Mouse (Mus musculus): ENCODE results near the gene Etfdh.

Gene Etfdh

DNA sequence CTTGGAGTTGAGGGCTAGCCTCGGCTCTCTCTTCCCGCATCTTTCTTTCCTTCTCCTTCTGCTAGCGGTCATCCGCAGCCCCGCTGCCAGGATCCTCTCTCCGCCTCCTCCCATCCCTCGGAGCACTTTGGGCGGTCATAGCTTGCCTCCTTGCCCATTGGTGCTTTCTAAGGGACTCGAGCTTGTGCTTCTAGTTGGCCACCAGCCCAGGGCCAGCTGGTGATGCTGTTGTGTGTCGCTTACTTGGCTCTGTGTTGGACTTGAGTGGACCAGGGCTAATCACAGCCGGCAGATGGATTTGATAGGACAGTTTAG, at the start of gene Etfdh:
Gene Etfdh, minus strand, starts transcription at position 85 of the 315 bp plus-strand sequence.
- in situ Hi-C loops (cut with MboI, MseI) = no loop called here

DNA sequence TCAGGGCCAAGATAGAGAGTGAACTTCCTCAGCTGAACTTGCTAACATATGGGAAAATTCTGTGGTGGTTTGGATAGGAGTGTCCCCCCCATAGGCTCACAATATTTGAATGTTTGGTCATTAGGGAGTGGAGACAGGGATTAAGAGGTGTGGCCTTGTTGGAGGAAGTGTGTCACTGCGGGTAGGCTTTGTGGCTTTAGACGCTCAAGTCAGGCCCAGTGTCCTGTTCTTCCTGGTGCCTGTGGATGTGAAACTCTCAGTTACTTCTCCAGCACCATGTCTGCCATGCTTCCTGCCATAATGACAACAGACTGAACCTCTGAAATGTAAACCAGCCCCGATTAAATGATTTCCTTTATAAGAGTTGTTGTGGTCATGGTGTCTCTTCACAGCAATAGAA, 47.1 kb upstream of the Etfdh start:
- in situ Hi-C loops (cut with MboI, MseI) = loop anchor here (10.0 kb wide), 1 partner anchor 1852 kb away; no protein-coding TSS in a partner anchor

DNA sequence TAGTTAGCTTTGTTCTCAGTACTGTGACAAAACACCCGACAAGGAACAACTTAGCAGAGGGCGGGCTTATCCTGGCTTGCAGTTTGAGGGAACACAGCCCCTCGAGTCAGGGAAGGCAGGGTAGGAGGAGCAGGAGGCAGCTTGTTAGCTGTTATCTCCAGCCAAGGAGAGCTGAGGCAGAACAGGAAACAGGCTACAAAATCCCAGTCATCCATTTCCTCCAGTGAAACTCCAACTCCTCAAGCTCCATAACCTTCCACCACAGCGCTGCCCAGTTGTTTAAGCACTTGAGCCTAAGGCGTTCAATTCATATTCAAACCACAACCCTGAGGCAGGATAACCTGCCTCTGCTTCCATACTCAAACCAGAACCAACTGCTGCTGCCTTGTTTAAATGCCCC, 45.3 kb upstream of the Etfdh start:
- in situ Hi-C loops (cut with MboI, MseI) = loop anchor here (10.0 kb wide), 1 partner anchor 1850 kb away; no protein-coding TSS in a partner anchor

DNA sequence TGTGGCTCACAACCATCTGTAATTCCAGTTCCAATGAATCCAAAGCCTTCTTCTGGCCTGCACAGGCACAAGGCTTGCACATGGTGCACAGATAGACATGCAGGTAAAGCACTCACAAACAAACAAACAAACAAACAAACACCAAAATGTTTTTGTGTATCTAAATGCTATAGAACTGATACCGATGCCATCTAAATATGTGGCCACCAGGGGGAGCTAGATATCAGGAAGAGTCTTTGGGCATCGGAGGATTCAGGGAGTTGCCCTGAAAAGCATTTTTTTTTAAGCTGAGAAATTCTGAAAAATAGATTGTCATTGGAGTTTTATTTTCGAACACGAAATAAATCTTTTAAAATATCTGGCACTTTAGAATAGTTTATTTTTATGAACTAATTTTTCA, 43.8 kb upstream of the Etfdh start:
- in situ Hi-C loops (cut with MboI, MseI) = loop anchor here (10.0 kb wide), 1 partner anchor 1848 kb away; no protein-coding TSS in a partner anchor

DNA sequence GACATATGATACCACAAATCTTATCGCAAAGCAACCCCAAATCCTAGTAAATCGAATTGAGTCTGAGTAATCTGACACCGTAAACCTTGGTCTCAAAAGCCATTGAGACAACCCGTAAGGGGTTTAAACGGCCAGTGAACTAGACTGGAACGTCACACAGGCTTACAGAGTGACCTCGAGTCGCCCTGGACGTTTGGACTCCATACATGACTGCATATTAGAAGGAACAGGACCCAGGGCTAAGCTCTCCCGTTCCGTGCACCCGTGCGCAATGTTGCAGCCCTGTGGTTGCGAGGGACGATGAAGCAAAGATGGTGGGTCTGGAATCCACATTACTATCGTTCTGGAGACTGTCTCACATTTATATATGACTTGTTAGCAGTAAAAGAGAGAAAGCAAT, 42.9 kb upstream of the Etfdh start:
- in situ Hi-C loops (cut with MboI, MseI) = loop anchor here (10.0 kb wide), 1 partner anchor 1847 kb away; no protein-coding TSS in a partner anchor

DNA sequence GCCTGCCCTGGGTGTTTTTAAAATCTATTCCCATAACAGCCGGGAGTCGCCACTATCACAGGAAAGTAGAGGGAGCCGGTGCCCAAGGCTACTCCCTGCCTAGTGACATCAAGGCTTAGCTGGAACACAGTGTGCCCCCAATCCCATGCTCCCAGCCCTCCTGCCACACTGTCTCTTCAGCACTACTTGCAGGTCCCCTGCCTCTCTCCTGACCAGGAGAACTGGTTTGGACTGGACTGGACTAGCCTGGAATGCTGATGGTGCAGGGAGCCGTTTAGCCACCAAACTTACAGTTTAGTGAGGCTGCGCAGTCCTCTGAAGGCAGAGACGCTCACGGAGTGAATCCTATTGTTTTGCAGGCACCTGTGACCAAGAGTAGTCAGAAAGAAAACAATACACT, 41.3 kb upstream of the Etfdh start:
- in situ Hi-C loops (cut with MboI, MseI) = loop anchor here (10.0 kb wide), 1 partner anchor 1846 kb away; no protein-coding TSS in a partner anchor

DNA sequence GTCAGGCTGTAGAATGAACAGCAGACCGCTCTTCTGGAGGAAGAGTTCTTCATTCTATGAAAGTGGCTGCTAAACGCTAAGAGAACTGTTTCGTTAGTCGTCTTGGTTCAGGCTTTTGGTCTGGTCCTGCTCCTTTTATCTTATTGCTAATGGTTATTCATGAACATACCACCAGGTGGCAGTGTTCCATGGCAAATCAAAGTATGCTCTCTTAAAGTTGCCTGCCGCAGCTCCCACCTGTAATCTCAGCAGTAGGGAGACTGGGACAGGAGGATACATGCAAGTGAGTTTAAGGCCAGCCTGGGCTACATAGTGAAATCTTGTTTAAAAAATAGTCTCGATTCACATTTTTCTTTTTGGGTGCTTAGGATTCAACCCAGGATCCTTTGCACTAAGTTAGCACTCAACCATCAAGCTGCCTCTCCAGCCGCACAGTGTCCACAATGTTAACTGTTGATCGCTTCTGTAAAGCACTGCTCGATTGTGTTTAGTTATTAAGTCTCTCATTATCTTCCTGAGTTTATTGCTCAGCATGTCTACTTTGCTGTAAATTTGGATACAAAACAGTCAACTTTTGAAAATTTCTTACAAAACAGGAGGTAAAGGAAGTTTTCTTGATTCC, 35.6 kb upstream of the Etfdh start:
- in situ Hi-C loops (cut with MboI, MseI) = loop anchor here (5.0 kb wide), 1 partner anchor 147 kb away; no protein-coding TSS in a partner anchor

DNA sequence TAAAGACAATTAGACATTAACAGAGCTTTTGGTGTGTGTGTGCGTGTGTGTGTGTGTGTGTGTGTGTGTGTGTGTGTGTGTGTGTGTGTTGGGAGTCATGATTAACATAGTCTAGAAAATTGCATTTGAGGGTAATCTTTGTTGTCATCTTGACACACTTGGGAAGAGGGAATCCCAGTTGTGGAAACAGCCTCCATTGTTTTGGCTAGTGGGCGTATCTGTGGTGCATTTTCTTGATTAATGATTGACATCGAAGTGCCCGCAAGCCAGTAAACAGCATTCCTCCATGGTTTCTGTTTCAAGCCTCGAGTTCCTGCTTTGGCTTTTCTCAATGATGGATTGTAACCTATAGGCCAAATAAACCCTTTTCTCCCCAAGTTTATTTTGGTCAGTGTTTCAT, 27.4 kb upstream of the Etfdh start:
- in situ Hi-C loops (cut with MboI, MseI) = no loop called here

DNA sequence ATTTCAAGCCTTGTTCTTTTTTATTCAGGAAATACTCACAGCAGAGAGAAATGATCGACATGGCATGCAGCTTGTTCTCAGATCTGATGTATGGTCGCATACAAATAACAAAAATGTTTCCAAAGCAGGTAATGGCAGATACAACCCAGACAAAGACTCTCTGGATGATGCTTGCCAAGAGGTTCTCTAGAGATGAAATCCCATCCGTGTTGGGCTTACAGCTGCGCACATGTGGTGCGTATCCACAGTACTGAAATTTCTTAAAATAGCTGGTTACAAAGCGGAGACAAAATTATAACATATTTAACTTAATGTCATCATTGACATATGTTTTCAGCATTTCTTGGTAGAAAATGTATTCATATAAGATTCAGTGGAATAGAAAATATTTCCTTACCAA, 22.8 kb upstream of the Etfdh start:
- in situ Hi-C loops (cut with MboI, MseI) = no loop called here

DNA sequence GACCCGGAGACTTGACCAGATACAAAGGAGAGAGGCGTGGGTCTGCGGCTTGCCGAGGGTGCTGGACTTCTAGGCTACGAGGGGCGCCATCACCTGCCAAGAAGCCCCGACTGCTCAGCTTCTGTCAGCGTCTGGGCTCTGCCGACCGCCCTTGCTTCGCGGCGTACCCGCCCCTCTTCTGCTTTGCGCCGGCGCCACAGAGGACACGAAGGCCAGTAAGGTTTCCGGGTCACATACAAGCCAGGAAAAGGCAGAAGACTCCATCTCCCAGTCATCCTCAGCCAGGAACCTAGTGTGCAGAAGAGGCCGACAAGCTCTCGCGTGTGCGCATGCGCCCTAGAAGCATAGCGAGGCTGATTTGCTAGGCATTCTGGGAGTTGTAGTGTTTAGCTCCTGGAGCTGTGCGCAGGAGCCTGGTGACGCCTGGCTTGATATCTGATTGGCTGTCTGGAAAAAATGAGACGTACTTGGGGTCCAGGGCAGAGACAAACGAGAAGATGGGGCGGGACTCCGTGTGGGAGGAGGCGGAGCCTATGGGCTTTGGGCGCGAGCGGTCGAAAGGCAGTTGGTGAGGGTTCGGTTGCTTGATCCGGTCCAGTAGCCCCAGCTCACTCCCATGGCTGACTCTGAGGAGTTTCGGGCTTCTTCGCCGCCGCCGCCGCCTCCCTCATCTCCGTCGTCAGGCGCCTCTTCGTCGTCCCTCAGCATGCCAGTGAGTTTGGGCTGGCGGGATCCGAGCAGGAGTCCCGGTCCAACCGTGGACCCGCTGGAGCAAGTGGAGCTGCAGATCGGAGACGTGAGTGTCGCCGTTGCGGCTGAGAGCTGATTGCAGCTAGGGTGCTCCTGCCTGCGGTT, 512 bp downstream of the Etfdh start, which contains the start of gene 4930579G24Rik:
Gene 4930579G24Rik, plus strand, starts transcription at position 519 of the 855 bp plus-strand sequence.
- in situ Hi-C loops (cut with MboI, MseI) = no loop called here

DNA sequence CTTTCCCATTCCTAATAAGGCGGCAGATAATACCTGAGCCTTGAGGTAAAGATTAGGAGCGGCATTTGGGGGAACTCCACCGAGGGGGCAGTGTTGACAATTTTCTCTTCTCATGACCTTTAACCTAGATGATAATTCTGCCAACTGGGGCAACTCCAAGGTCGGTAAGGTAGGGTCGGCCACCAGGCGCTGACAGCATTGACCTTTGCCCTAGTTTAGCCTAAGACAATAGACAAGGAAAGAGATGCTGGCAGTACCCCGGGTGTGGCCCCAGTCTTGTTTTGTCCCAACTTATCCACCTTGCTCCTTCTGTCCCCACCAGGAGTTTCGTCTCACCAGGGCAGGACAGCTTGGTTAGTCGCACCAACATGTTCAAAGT, 1.1 kb downstream of the Etfdh start:
- in situ Hi-C loops (cut with MboI, MseI) = no loop called here

DNA sequence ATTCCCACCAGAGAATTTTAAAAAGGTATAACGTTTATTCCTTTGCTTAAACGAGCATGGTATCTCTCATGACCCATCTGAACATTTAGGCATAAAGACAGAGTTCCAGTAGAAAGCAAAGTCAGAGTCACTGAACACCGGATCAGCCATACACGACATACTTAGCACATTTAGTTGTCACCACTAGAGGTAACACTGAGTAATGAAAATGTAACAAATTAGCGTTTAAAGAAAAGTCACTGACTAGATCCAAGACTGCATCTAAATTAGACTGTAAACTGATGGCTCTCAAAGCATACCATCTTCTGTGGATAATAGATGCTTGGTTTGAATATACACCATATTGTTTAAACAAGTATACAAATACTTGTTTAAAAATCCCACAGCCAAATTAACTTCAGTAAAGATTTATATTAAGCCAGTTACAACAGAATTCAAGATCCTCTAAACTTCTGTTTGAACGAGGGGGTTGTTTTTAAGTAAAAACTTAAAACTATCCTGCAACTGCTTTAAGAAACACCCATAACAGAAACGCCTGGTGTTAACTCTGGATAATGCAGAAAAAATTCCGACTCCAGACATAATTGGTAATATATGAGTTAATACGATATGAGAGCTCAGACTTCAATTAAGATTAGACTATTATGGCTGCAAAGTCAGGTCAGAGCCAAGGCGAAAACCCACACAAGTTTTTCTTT, 1.7 kb downstream of the Etfdh start:
- in situ Hi-C loops (cut with MboI, MseI) = no loop called here

DNA sequence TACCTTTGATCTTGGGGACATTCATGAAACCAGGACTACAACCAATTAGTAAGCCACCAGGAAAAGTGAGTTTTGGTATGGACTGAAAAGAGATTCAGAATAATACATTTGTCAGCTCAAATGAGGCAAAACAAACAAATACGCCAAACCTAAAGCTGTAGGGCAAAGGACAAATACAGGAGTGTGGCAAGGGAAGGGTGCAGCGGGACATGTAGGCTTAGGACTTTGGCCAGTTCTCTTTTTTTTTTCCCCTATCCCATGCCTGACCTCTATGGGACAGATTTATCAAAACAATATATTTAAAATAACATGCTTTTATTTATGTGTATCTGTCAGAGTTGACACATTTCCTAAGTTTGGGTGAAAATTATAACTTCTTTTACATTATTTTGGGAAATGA, 19.4 kb downstream of the Etfdh start:
- in situ Hi-C loops (cut with MboI, MseI) = no loop called here

DNA sequence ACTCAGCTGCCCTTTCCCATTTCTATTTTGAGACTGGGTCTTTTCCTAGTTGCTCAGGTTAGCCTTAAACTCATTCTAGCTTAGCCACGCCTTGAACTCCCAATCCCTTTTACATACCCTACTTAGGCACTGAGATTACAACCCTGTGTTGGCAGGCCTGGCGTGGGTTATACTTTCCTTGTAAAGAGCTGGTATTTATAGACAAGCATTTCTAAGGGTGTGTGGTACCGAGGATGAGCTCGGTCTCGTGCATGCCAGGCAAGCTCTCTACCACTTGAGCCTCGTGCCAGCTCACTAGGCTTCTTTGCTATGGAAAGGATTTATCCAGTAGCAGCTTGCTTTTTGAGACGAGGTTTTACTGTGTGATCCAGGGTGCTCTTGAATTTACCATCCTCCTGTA, 33.8 kb downstream of the Etfdh start:
- in situ Hi-C loops (cut with MboI, MseI) = no loop called here

DNA sequence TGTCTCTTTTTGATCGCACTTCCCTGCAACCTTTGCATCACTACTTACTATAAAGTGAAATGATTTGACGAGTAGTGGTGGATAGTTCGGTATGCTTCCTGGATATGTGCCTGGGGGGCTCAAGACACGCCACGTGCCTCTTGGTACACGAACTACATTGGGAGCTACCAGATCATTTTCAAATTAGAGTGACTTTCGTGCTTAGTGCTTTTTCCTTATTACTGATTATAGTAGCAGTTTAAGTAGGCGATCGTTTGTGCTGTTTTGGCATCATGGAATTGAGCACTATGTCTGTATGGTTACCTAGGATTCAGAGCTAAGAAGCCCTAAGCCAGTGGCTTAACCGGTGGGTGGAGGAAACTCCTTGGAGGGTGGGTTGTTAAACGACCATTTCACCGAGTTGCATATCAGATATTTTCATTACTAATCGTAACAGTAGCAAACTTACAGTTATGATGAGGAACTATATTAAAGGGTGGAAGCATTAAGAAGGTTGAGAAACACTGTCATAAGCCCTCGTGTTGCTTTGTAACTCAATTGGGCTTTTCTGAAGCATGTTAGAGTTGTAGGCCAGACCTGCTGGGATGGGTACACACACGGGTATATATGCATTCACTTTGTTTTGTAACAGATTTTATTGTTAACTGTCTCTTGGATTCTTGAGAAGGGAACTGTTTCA, 37.4 kb downstream of the Etfdh start:
- in situ Hi-C loops (cut with MboI, MseI) = no loop called here

DNA sequence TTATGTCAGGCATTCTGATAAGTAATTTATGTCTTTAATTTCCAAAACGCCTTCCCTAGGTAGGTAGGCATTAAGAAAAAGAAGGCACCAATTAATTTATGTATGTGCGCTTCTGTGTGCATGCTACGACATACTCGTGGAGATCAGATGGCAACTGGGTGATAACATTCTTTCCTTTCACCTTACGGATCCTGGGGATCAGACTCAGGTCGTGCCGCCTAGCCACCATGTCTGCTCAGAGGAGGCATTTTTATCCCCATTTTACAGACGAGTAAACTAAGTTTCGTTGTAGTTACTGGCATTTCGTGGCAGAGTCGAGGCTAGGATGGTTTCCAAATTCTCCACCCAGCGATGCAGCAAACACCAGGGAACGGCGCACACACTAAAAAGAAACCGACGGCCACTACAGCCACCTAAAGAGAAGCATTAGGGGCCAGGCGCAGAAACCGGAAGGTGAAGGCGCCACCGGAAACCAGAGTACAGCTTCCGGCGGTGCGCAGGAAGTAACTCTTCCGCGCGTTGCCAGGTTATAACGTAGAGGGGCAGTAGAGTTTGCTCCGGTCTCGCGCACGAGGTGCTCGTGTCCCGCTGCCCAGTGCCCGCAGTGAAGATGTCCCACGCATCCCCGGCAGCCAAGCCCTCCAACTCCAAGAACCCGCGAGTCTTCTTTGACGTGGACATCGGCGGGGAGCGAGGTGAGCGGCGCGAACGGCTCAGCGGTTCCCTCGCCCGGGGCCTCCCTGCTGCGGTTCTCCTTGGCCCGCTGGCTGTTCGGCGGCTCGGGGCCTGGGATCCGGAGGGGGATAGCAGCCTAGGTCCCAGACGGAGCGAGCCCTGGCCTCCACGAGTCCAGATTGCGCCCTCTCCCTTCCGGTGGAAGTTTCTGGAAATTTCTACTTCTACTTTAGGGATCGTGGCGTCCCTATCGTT, 38.2 kb downstream of the Etfdh start, which contains the start of gene Ppid:
Gene Ppid, plus strand, starts transcription at position 480 of the 930 bp plus-strand sequence.
- in situ Hi-C loops (cut with MboI, MseI) = no loop called here

DNA sequence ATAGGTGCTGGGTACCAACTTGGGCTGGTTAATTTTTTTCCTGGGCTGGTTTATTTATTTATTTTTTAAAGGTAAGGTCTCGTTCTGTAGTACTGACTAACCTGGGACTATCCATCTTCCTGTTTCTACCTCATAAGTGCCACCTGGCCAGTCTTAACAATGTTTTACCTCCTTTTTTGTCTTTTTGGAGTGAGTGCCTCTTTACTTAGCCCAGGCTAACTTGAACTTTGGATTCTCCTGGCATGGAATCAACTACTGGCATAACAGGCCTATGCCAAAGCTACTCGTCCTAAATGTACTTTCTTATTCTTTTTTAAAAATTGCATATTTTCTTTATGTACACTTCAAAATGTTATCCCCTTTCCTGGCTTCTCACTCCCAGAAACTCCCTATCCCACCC, 39.6 kb downstream of the Etfdh start:
- in situ Hi-C loops (cut with MboI, MseI) = loop anchor here (5.0 kb wide), 2 partner anchors 362 to 632 kb away; no protein-coding TSS in a partner anchor

DNA sequence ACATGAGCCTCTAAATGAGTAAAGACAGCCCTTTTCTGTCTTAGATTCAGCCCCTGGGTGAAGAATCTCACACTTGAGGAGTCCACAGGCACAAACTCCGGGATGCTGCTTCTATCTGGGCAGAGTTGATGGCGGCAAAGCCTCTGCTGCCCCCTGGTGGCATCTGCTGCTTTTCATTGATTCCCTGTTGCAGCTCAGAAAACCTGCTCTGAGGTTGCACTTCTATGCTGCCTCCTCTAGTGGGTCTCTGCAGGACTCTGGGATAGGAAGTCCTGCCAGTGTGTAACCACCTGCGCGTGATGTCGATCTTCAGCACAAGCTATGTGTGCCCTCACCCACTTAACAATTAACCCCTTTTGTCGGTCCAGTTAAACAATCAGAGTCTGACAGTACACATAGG, 42.5 kb downstream of the Etfdh start:
- in situ Hi-C loops (cut with MboI, MseI) = loop anchor here (5.0 kb wide), 2 partner anchors 360 to 630 kb away; no protein-coding TSS in a partner anchor

DNA sequence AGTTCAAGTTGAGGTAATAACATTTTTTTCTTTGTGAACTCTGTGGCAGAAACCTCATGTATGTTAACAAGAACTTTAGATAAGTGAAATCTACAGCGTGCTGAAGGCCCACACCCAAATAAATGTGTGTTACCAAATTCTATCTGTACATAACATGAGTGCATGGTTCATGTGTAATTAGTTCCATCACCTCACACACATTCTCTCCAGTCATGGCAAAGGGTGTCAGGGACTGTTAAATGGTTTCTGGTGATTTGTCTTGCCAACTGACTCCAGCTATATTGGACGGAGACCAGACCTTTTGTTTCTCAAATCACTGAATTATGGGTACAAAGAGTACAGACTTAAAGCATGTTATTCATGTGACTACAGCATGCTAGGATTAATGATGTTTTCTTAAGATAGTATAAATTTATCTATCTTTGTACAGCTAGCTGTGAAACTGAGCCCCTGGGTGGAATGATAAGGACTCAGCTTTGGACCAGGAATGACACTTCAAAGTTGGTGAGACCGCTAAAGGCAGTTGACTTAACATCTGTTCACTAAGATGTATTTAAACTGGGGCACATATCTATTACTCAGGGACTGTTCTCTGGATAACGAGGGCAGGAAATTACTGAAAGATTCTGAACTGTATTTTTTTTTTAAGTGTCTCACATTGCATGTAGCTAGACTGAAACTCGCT, 49.3 kb downstream of the Etfdh start:
- in situ Hi-C loops (cut with MboI, MseI) = no loop called here

DNA sequence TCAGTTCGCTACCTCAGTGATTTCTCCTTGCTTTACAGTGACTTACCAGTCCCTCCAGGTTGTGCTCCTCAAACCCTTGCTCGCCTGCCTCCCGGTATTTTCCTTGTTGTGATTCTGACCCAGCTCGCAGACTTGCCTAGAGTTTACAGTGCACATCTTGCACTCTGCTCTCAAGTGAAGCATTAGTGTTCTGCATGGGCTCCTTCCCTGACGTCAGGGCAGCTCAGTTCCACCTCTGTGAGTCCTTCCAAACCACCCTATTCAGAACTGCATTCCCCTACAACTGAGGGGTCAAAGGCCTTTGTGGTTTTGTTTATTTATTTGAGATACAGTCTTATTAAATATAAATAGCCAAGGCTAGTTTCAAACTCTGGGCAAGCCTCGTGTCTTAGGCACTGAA, 51.1 kb downstream of the Etfdh start:
- in situ Hi-C loops (cut with MboI, MseI) = no loop called here
